30 mouse cellular contexts compared by ENCODE assay signal in genomic region chr16:76309280-76309679, GRCm38 (mm10).
DNase-seq lines count a peak whose midpoint lies in the region; ATAC-seq lines count a peak whose summit lies in the region.
"Had no signal": no experiment of that assay in that cellular context is flagged by ENCODE, and none has a peak within 500 bp of the region (broad histone marks: within the 10 kb centered on the region; RNA-seq: fewer than 3 reads in every experiment).

No protein-coding gene starts in this region.

- no peaks in the 10 kb centered on the region for H3K36me3 ChIP-seq in midbrain, embryonic 14.5 days (ENCODE audit: control insufficient read depth, insufficient read depth, low read length)
- no peaks in the 10 kb centered on the region for H3K36me3 ChIP-seq in midbrain, embryonic 11.5 days (ENCODE audit: control insufficient read depth, insufficient read depth, low read length)
- H3K36me3 ChIP-seq: hindbrain, embryonic 13.5 days had no signal

- H3K4me2 ChIP-seq in midbrain, embryonic 14.5 days (ENCODE audit: low read length): no peak overlapping the region
- no peak overlapping the region for H3K4me2 ChIP-seq in midbrain, embryonic 11.5 days
- H3K4me2 ChIP-seq: embryonic facial prominence, embryonic 15.5 days; forebrain, embryonic 13.5 days; heart, embryonic 13.5 days; hindbrain, embryonic 13.5 days; kidney, embryonic 15.5 days; limb, embryonic 13.5 days; liver, embryonic 11.5 days; stomach, embryonic 15.5 days had no signal

- no peak overlapping the region for H3K9ac ChIP-seq in midbrain, embryonic 14.5 days (replicated peaks; ENCODE audit: low read length)
- H3K9ac ChIP-seq in midbrain, embryonic 11.5 days (ENCODE audit: low read length): no peak overlapping the region
- H3K9ac ChIP-seq: embryonic facial prominence, embryonic 15.5 days; forebrain, embryonic 13.5 days; heart, embryonic 13.5 days; hindbrain, embryonic 13.5 days; kidney, embryonic 15.5 days; limb, embryonic 13.5 days; stomach, embryonic 15.5 days had no signal

- DNase-seq in frontal cortex, adult 2 months (ENCODE audit: extremely low spot score in 1 of 2, low spot score in 1 of 2): no peak
- no peak for DNase-seq in midbrain, embryonic 14.5 days
- no peak for DNase-seq in midbrain, embryonic 11.5 days (ENCODE audit: low spot score, missing footprints)
- DNase-seq in left cerebral cortex, postnatal 25 days (ENCODE audit: low spot score in 2 of 2): no peak
- DNase-seq: adrenal gland, adult 2 months; cerebellum, adult 11 months; cerebellum, postnatal 14 days; gastrocnemius, postnatal 25 days; heart, adult 2 months; heart, postnatal 10 days; kidney, postnatal 25 days; lung, adult 18-20 months; lung, postnatal 4 days; right cerebral cortex, postnatal 25 days; thymus, postnatal 36 days had no signal

- no peaks in the 10 kb centered on the region for H3K9me3 ChIP-seq in midbrain, embryonic 14.5 days (ENCODE audit: control insufficient read depth, low read length)
- H3K9me3 ChIP-seq in midbrain, embryonic 11.5 days (ENCODE audit: control insufficient read depth, low read length): no peaks in the 10 kb centered on the region
- H3K9me3 ChIP-seq: embryonic facial prominence, embryonic 10.5 days; embryonic facial prominence, embryonic 15.5 days; forebrain, embryonic 13.5 days; heart, embryonic 13.5 days; hindbrain, embryonic 13.5 days; kidney, embryonic 15.5 days; limb, embryonic 13.5 days; stomach, embryonic 15.5 days had no signal

- H3K4me3 ChIP-seq in midbrain, embryonic 14.5 days (replicated peaks; ENCODE audit: low read depth, low read length): no peak overlapping the region
- H3K4me3 ChIP-seq in midbrain, embryonic 11.5 days (ENCODE audit: low read depth, low read length): no peak overlapping the region
- H3K4me3 ChIP-seq: embryonic facial prominence, embryonic 10.5 days; embryonic facial prominence, embryonic 15.5 days; forebrain, embryonic 13.5 days; heart, adult 2 months; heart, embryonic 13.5 days; hindbrain, embryonic 13.5 days; kidney, embryonic 15.5 days; left cerebral cortex, adult 2 months; limb, embryonic 13.5 days; stomach, embryonic 15.5 days had no signal

- 78% methylated on average over 7 of the region's 7 CpGs for WGBS in midbrain, embryonic 14.5 days
- 88% methylated on average over 7 of the region's 7 CpGs for WGBS in midbrain, embryonic 11.5 days

- no peaks in the 10 kb centered on the region for H3K4me1 ChIP-seq in midbrain, embryonic 14.5 days (ENCODE audit: control insufficient read depth, insufficient read depth, low read length)
- no peaks in the 10 kb centered on the region for H3K4me1 ChIP-seq in midbrain, embryonic 11.5 days (ENCODE audit: control insufficient read depth, insufficient read depth, low read length)
- H3K4me1 ChIP-seq: forebrain, embryonic 13.5 days; stomach, embryonic 15.5 days had no signal

- H3K27ac ChIP-seq in midbrain, embryonic 14.5 days (replicated peaks; ENCODE audit: low read depth, low read length): 0 out of 2 replicates have a peak overlapping the region, but pooled peaks have one; percentile 20
- H3K27ac ChIP-seq in midbrain, embryonic 11.5 days (ENCODE audit: low read depth, low read length): no peak overlapping the region
- H3K27ac ChIP-seq: embryonic facial prominence, embryonic 10.5 days; embryonic facial prominence, embryonic 15.5 days; forebrain, embryonic 13.5 days; heart, adult 2 months; heart, embryonic 13.5 days; hindbrain, embryonic 13.5 days; kidney, embryonic 15.5 days; left cerebral cortex, adult 2 months; limb, embryonic 13.5 days; stomach, embryonic 15.5 days had no signal

- intact Hi-C loops in left cerebral cortex, postnatal 25 days (cut with DNase I): no loop called here

- no peaks in the 10 kb centered on the region for H3K27me3 ChIP-seq in midbrain, embryonic 14.5 days (ENCODE audit: control insufficient read depth, insufficient read depth, low read length)
- H3K27me3 ChIP-seq in midbrain, embryonic 11.5 days (ENCODE audit: control insufficient read depth, insufficient read depth, low read length): no peaks in the 10 kb centered on the region
- H3K27me3 ChIP-seq: embryonic facial prominence, embryonic 15.5 days; heart, embryonic 13.5 days; hindbrain, embryonic 13.5 days; kidney, embryonic 15.5 days; limb, embryonic 13.5 days; stomach, embryonic 15.5 days had no signal

- peak; percentile 14; the same call in 1 of the 2 replicates for ATAC-seq in frontal cortex, adult (ENCODE audit: low TSS enrichment)
- no peak for ATAC-seq in midbrain, embryonic 14.5 days (ENCODE audit: low FRiP score, low TSS enrichment)
- no peak for ATAC-seq in midbrain, embryonic 11.5 days (ENCODE audit: low FRiP score)
- peak; percentile 26; the same call in 1 of the 2 replicates for ATAC-seq in common myeloid progenitor, adult 5-6 weeks (replicated peaks; ENCODE audit: low read depth, poor library complexity, severe bottlenecking)
- ATAC-seq in megakaryocyte, adult 5-6 weeks (ENCODE audit: poor library complexity, severe bottlenecking): peak; percentile 46; the same call in 1 of the 2 replicates
- ATAC-seq: activated CD4-positive, CD25-positive, alpha-beta regulatory T cell, adult 4 months; forebrain, embryonic 13.5 days; lung, postnatal 0 days had no signal

Comparison
In these comparisons a context has a peak if more than half of its experiments do, and no peak if none do; other contexts are left out.
1. ATAC-seq: peak in frontal cortex, adult (single experiment), common myeloid progenitor, adult 5-6 weeks (single experiment) and megakaryocyte, adult 5-6 weeks (single experiment); none in midbrain, embryonic 14.5 days (single experiment) and midbrain, embryonic 11.5 days (single experiment).